Mouse (Mus musculus): ENCODE results near the gene Asmt. TPM values are rescaled to one million over a fixed set of nuclear protein-coding genes. Genes with fewer than 3 reads are reported as not detected.
A peak's percentile ranks its signal among the peaks of the same experiment; 100 is the strongest.

Asmt gene
- total RNA-seq (2021) (not detected), polyA plus RNA-seq (2012; rRNA removed) (0.49 TPM in 1 of 2 replicates, not detected in the other)
- long read RNA-seq: 0 reads

DNA sequence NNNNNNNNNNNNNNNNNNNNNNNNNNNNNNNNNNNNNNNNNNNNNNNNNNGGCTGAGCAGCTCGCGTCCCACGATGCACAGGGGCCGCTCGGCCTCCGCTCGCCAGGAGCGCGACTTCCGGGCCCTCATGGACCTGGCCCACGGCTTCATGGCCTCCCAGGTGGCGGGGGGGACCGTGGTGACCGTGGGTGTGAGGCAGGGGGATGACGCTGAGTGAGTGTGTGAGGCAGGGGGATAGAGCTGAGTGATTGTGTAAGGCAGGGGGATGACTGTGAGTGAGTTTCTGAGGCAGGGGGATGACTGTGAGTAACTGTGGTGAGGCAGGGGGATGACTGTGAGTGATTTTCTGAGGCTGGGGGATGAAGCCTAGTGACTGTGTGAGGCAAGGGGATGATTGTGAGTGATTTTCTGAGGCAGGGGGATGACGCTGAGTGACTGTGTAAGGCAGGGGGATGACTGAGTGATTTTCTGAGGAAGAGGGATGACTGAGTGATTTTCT, at the start of gene Asmt:
TSS of gene Asmt (plus strand) at position 51 of the 499 bp plus-strand sequence.
- no peak for DNase-seq

DNA sequence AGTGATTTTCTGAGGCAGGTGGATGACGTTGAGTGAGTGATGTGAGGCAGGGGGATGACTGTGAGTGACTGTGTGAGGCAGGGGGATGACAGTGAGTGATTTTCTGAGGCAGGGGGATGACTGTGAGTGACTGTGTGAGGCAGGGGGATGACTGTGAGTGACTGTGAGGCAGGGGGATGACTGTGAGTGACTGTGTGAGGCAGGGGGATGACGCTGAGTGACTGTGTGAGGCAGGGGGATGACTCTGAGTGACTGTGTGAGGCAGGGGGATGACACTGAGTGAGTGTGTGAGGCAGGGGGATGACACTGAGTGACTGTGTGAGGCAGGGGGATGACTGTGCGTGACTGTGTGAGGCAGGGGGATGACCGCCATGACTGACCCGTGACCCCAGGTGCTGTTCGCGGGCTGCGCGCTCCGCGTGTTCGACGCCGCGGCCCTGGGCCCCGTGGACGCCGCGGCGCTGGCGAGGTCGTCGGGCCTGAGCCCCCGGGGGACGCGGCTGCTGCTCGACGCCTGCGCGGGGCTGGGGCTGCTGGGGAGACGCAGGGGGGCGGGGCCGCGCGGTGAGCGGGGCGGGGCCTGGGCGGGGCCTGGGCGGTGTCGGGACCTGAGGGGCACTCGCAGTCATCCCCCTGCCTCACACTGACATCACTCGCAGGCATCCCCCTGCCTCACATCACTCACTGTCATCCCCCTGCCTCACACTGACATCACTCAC, 948 bp downstream of the Asmt start:
- DNase-seq: no peak

GRCm38 (mm10) chrX:170674229-170674771, 1.9 kb downstream of the Asmt start:
- peak; percentile 7 for DNase-seq

DNA sequence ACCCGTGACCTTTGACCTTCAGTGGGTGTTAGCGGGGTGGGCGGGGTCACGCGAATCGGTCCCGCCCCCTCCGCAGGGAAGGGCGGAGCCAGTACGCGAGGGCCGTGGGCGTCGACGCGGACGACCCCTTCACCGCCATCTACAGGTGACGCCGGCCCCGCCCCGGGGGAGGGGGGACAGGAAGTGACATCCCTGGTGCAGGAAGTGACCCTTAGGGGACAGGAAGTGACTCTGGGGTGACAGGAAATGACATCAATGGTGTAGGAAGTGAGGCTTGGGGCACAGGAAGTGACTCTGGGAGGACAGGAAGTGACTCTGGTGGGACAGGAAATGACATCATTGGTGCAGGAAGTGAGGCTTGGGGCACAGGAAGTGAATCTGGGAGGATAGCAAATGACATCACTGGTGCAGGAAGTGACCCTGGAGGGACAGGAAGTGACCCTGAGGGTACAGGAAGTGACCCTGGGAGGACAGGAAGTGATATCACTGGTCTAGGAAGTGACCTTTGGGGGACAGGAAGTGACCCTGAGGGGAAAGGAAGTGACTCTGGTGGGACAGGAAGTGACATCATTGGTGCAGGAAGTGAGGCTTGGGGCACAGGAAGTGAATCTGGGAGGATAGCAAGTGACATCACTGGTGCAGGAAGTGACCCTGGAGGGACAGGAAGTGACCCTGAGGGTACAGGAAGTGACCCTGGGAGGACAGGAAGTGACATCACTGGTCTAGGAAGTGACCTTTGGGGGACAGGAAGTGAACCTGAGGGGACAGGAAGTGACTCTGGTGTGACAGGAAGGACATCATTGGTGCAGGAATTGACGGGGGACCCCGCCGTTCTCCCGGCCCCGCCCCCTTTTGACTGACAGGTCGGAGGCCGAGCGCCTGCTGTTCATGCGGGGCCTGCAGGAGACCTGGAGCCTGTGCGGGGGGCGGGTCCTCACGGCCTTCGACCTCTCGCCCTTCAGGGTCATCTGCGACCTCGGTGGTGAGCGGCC, 2.7 kb downstream of the Asmt start:
- no peak for DNase-seq

DNA sequence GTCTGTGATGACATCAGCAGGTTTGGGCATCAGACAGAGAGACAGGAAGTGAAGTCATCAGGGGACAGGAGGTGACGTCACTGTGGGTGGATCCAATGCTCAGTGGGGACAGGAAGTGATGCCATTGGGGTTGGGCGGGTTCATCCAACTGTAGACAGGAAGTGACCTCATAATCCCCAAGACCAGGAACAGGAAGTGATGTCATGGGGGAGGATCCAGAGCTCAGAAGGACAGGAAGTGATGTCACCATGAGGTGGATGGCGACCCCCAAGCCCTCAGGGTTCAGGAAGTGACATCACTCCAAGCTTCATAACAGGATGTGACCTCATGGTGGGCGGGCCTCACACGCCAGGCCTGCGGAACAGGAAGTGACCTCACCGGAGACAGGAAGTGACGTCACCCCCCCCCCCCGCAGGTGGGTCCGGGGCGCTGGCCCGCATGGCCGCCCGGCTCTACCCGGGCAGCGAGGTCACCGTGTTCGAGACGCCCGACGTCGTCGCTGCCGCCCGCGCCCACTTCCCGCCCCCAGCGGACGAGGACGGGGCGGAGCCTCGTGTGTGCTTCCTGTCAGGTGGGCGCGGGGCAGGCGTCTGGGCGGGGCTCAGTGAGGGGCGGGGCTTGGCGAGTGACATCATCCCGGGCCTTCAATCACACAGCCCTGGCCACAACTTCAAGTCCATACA, 3.6 kb downstream of the Asmt start:
- no peak for DNase-seq

GRCm38 (mm10) chrX:170676606-170677239, 4.3 kb downstream of the Asmt start:
- no peak for DNase-seq

DNA sequence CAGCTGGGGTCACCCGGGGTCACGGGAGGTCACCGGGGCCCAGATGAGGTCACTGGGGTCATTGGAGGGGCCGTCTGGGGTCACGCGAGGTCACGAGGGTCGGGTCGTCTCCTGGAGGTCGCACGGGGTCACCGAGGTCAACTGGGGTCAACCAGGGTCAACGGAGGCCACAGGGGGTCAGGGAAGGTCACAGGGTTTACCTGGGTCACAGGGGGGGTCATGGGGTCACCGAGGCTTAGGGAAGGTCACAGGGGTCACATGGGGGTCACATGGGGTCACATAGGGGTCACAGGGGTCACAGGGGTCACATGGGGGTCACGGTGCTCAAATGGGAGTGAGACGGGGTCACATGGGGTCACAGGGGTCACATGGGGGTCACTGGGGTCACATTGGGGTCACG, 4.8 kb downstream of the Asmt start:
- no peak for DNase-seq

- DNase-seq: no peak
Observed at GRCm38 (mm10) chrX:170677680-170678079, 5.2 kb downstream of the Asmt start.
